Mouse (Mus musculus) ES-E14 (cell line): ENCODE measurements at regions not wholly inside any gene's neighbourhood (a gene's known extent, or its start where the extent isn't known, plus 50 kb on each side); places are given as distances from the start of the nearest gene placed in this dataset.

ENCODE experiments used
- DNase-seq: peaks from one replicate; pipeline ENCODE4 v3.0.0-alpha.2; 2013; ENCODE audit warnings: low read depth, low spot score
- H3K27ac ChIP-seq: 2 replicates; pipeline ENCODE4 v1.5.1; 2012; ENCODE audit warnings: low read depth, mild to moderate bottlenecking, low read length, moderate library complexity, mixed read lengths; ENCODE audit not compliant: poor library complexity, insufficient read depth, severe bottlenecking
- H3K36me3 ChIP-seq: 2 replicates; pipeline ENCODE4 v1.6.1; 2012; ENCODE audit warnings: mild to moderate bottlenecking, low read length, moderate library complexity, mixed read lengths; ENCODE audit not compliant: control insufficient read depth, poor library complexity, insufficient read depth, severe bottlenecking
- H3K4me1 ChIP-seq, 2 experiments: fragments of 150-350 bp in 1 of 2; sonication (generic) in 1 of 2; 2 replicates each; pipeline ENCODE4 v1.6.1; 2012; ENCODE audit warnings: low read length in 2 of 2, mild to moderate bottlenecking in 1 of 2, mixed read lengths in 1 of 2; ENCODE audit not compliant: control insufficient read depth in 2 of 2, insufficient read depth in 2 of 2, poor library complexity in 1 of 2
- H3K4me3 ChIP-seq, 2 experiments: fragments of 150-350 bp in 1 of 2; sonication (generic) in 1 of 2; 2 replicates each; pipeline ENCODE4 v1.5.1; 2012; ENCODE audit warnings: low read length in 2 of 2, low read depth in 1 of 2, mild to moderate bottlenecking in 1 of 2, mixed read lengths in 1 of 2; ENCODE audit not compliant: insufficient read depth in 1 of 2, poor library complexity in 1 of 2, severe bottlenecking in 1 of 2
- H3K9ac ChIP-seq: 2 replicates; pipeline ENCODE4 v1.6.1; 2012; ENCODE audit warnings: low read depth, mild to moderate bottlenecking, low read length, mixed read lengths; ENCODE audit not compliant: poor library complexity, insufficient read depth, severe bottlenecking
- H3K9me3 ChIP-seq: fragments of 150-350 bp; sonication (generic); 2 replicates; pipeline ENCODE4 v1.6.1; 2012; ENCODE audit warnings: low read depth, mild to moderate bottlenecking, low read length; ENCODE audit not compliant: control insufficient read depth, insufficient read depth
- CHD2 ChIP-seq: IDR thresholded peaks from 2 replicates; pipeline ENCODE4 v1.6.1; 2014; ENCODE audit warnings: mild to moderate bottlenecking, low read depth, low read length, inconsistent platforms
- HCFC1 ChIP-seq: IDR thresholded peaks from 2 replicates; pipeline ENCODE4 v1.6.1; 2012; ENCODE audit warnings: low read length, inconsistent platforms, borderline replicate concordance; ENCODE audit not compliant: insufficient read depth
- MAFK ChIP-seq: IDR thresholded peaks from 2 replicates; pipeline ENCODE4 v1.6.1; 2014; ENCODE audit warnings: mild to moderate bottlenecking, low read depth, low read length, inconsistent platforms; ENCODE audit not compliant: insufficient read depth
- ZC3H11A ChIP-seq: IDR thresholded peaks from 2 replicates; pipeline ENCODE4 v1.6.1; 2012; ENCODE audit warnings: low read depth, mild to moderate bottlenecking, inconsistent platforms, low read length, borderline replicate concordance
- ZNF384 ChIP-seq: IDR thresholded peaks from 2 replicates; pipeline ENCODE4 v1.6.1; 2012; ENCODE audit warnings: low read depth, low read length, inconsistent platforms
- in situ Hi-C, 2 experiments: fragments of 600-800 bp; cut with MboI; formaldehyde crosslinking; loops; one replicate each; pipeline ENCODE4 v1.15.1; 2025; ENCODE audit warnings: low sequenced_read_pairs in 2 of 2, inconsistent platforms in 1 of 2; ENCODE audit not compliant: unreplicated experiment in 2 of 2

GRCm38 (mm10) chr7:123642596-123642995 lies 142.3 kb upstream of the Zkscan2 start:
- H3K36me3 ChIP-seq: no peaks in the 10 kb centered on the region
- in situ Hi-C loops: no loop called here
- no peaks in the 10 kb centered on the region for H3K4me1 ChIP-seq
- TF ChIP-seq CHD2 (no peak), MAFK (0 out of 2 replicates have a peak, but pooled peaks have one; percentile 32)
- H3K27ac ChIP-seq: no peak overlapping the region
- no peak overlapping the region for H3K4me3 ChIP-seq
- no peak for DNase-seq
- no peaks in the 10 kb centered on the region for H3K9me3 ChIP-seq
- H3K9ac ChIP-seq: no peak overlapping the region

DNA sequence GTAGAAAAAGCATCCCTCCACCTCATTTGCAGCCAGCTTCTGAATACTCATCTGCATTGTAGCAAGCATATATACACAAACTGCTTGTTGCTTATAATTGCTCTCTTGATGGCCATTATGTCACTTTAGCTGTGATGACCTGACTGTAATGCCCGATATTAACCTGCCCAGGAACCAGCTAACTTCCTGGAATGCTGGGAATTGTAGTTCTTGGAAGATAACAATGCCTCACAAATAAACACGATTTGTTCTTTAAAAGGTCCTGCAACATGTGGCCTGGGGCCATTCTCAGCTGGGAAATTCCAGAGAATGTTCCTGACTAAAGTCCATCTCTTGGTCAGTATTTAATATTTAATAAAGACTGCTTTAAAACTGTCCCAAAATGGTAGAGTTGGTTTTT lies 143.2 kb upstream of the Zkscan2 start:
- DNase-seq: no peak
- Histone ChIP-seq H3K27ac (no peak overlapping the region), H3K4me1 (no peaks in the 10 kb centered on the region), H3K9ac (no peak overlapping the region), H3K9me3 (no peaks in the 10 kb centered on the region), H3K36me3 (no peaks in the 10 kb centered on the region), H3K4me3 (no peak overlapping the region)
- TF ChIP-seq HCFC1 (peak; percentile 67; the same call in 1 of the 2 replicates), CHD2 (no peak)
- in situ Hi-C loops: no loop called here

DNA sequence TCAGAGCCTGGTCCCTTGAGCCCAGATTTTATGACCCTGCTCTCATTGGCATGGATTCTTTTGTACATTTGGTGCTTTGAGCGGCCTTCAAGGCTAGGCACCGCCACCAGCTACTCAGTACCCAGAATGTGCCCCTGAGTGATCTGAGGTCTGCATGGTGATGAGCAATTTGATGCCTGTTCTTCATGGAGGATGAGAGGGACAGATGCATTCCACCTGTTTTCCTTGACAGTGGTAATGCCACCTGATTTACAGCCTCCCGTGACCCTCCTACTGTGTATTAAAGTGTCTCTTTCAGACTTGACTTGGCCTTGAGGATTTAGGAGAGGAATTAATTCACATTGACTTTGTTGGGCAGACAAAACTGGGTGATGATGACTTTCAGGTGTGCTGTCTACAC lies 145.3 kb upstream of the Zkscan2 start:
- Histone ChIP-seq H3K36me3 (no peaks in the 10 kb centered on the region), H3K4me3 (no peak overlapping the region), H3K4me1 (no peaks in the 10 kb centered on the region), H3K27ac (no peak overlapping the region), H3K9me3 (no peaks in the 10 kb centered on the region), H3K9ac (no peak overlapping the region)
- DNase-seq: no peak
- TF ChIP-seq HCFC1: no peak
- no peak for TF ChIP-seq ZC3H11A
- TF ChIP-seq MAFK: no peak
- no peak for TF ChIP-seq ZNF384
- no peak for TF ChIP-seq CHD2
- in situ Hi-C loops: no loop called here

GRCm38 (mm10) chr7:123665459-123665858 lies 165.2 kb upstream of the Zkscan2 start:
- TF ChIP-seq ZC3H11A (peak; percentile 52; the same call in 1 of the 2 replicates), HCFC1 (no peak)
- Histone ChIP-seq H3K9me3 (no peaks in the 10 kb centered on the region), H3K4me3 (no peak overlapping the region), H3K9ac (no peak overlapping the region), H3K27ac (no peak overlapping the region), H3K36me3 (no peaks in the 10 kb centered on the region), H3K4me1 (no peaks in the 10 kb centered on the region)
- no peak for DNase-seq
- in situ Hi-C loops: no loop called here

- Histone ChIP-seq H3K36me3 (no peaks in the 10 kb centered on the region), H3K4me1 (no peaks in the 10 kb centered on the region), H3K27ac (no peak overlapping the region), H3K4me3 (no peak overlapping the region), H3K9me3 (no peaks in the 10 kb centered on the region), H3K9ac (no peak overlapping the region)
- DNase-seq: no peak
- no peak for TF ChIP-seq CHD2
- TF ChIP-seq MAFK: no peak
- no peak for TF ChIP-seq HCFC1
- no peak for TF ChIP-seq ZC3H11A
- TF ChIP-seq ZNF384: no peak
- in situ Hi-C loops: no loop called here
Measured at GRCm38 (mm10) chr7:123684762-123685161, 184.5 kb upstream of the Zkscan2 start.
